Mouse (Mus musculus): ENCODE measurements around the gene Rgs3. TPM values are rescaled to one million over a fixed set of nuclear protein-coding genes. Genes with fewer than 3 reads are reported as not detected.

Gene Rgs3
- polyA plus RNA-seq, 1 experiment: 6.4 TPM

DNA sequence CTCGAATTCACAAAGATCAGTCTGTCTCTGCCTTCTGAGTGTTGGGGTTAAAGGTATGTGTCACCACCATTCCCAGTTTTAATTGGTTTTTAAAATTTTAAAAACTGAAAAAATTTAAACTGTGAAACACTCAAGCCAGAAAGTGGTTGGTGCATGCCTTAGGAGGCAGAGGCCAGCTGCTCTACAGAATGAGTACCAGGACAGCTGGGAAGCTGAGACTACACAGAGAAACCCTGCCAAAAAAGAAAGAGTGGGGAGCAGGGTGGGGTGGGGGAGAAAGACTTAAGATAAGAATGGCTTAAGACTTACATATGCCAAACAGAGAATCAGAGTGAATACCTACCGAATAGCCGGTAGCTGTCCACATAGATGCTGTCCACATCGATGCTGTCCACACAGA lies 73.6 kb downstream of the Rgs3 start:
- H3K9me3 ChIP-seq: no peaks in the 10 kb centered on the region
- H3K36me3 ChIP-seq (replicated peaks; ENCODE audit: low read length): no peaks in the 10 kb centered on the region
- no peak for TF ChIP-seq GATA1 (IDR thresholded peaks at IDR 0.05; ENCODE audit: borderline replicate concordance, low read length)
- TF ChIP-seq FLI1 (IDR thresholded peaks at IDR 0.05; ENCODE audit: low read length): no peak
- H3K27me3 ChIP-seq (replicated peaks): peaks cover 46% of the 10 kb centered on the region
- H3K4me3 ChIP-seq (replicated peaks): no peak overlapping the region
- peaks cover 37% of the 10 kb centered on the region for H3K4me1 ChIP-seq

- Histone ChIP-seq H3K27me3 (replicated peaks) (peaks cover 39% of the 10 kb centered on the region), H3K4me3 (replicated peaks) (no peak overlapping the region), H3K4me1 (peaks cover 39% of the 10 kb centered on the region), H3K36me3 (replicated peaks; ENCODE audit: low read length) (no peaks in the 10 kb centered on the region), H3K9me3 (no peaks in the 10 kb centered on the region)
- TF ChIP-seq GATA1 (IDR thresholded peaks at IDR 0.05; ENCODE audit: borderline replicate concordance, low read length) (no peak), FLI1 (IDR thresholded peaks at IDR 0.05; ENCODE audit: low read length) (no peak)
Observed at GRCm38 (mm10) chr4:62634054-62634591, 74.5 kb downstream of the Rgs3 start.

DNA sequence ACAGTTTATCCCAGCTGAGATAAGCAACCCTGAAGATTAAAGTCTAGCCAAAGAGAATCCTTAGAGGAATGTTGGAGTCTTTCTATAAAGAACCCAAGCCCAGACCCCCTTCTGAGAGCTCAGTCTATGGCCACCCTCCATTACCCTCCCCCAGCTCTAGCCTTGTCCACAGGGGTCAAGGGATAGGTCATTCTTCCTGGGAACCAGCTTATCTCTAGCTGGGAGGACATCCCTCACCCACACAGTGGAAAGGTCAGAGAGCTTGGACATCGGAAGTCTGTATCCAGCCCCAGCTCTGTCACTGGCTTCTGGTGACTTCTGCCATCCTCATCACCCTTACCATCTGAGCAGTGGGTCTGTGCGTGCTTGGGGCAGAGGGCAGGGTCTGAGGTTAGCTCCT lies 75.2 kb downstream of the Rgs3 start:
- Histone ChIP-seq H3K27me3 (replicated peaks) (peaks cover 35% of the 10 kb centered on the region), H3K9me3 (no peaks in the 10 kb centered on the region), H3K36me3 (replicated peaks; ENCODE audit: low read length) (no peaks in the 10 kb centered on the region), H3K4me1 (peaks cover 32% of the 10 kb centered on the region), H3K4me3 (replicated peaks) (no peak overlapping the region)
- TF ChIP-seq GATA1 (IDR thresholded peaks at IDR 0.05; ENCODE audit: borderline replicate concordance, low read length): no peak
- no peak for TF ChIP-seq FLI1 (IDR thresholded peaks at IDR 0.05; ENCODE audit: low read length)

DNA sequence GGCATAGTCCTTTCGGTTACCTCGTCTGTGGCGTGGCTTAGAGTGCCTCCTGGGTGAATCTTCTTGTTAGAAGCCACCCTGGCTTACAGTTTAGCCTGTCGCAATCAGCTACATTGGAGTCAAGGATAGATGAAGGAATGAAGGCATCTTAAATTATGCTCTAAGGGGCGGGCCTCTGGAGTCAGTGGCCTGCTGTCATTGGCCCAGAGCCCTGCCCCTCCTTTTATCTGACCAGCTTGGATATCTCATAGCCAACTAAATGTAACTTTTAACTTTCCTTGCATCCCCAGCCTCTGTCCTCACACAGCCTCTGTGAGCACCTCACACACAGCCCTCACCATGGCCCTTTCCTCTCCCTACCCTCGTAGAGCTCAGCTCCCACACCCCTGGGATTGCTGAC lies 76.4 kb downstream of the Rgs3 start:
- Histone ChIP-seq H3K27me3 (replicated peaks) (peaks cover 30% of the 10 kb centered on the region), H3K4me1 (peaks cover 27% of the 10 kb centered on the region), H3K4me3 (replicated peaks) (no peak overlapping the region), H3K36me3 (replicated peaks; ENCODE audit: low read length) (no peaks in the 10 kb centered on the region), H3K9me3 (no peaks in the 10 kb centered on the region)
- no peak for TF ChIP-seq FLI1 (IDR thresholded peaks at IDR 0.05; ENCODE audit: low read length)
- TF ChIP-seq GATA1 (IDR thresholded peaks at IDR 0.05; ENCODE audit: borderline replicate concordance, low read length): no peak

DNA sequence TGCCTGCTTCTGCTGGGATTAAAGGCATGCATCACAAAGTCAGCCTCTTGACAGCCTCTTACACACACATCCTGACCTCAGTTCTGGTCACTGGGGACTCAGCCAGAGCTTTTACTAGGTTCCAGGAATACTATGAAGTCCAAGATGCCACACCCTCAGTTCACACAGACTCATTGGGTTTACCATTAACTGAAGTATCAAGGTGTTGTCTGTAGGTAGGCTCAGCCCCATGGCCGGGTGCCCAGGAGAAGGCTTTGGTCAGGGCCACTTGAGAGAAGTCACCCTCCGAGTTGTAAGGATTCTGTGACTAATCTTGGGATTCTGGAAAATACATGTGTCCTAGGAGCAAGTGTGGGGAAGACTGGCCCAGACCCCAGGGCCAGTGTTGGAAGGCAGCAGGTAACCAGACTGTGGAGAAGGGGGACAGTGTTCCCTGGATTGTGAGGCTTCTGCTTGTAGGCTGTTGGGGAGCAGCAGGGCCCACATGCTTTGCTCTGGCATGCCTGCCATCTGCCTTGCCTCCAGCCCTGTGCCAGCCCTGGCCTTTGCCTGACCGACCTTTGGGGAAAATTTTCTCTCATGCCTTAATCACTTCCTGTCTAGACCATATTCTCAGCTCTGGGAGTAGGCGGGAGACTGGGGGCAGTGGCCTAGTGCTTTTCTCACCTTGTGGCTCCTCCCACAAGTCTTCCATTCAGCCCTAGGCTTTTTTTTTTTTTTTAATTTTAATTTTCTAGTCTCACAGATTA lies 78.4 kb downstream of the Rgs3 start:
- Histone ChIP-seq H3K9me3 (no peaks in the 10 kb centered on the region), H3K4me1 (peaks cover 30% of the 10 kb centered on the region), H3K4me3 (replicated peaks) (no peak overlapping the region), H3K27me3 (replicated peaks) (peaks cover 39% of the 10 kb centered on the region), H3K36me3 (replicated peaks; ENCODE audit: low read length) (no peaks in the 10 kb centered on the region)
- no peak for TF ChIP-seq GATA1 (IDR thresholded peaks at IDR 0.05; ENCODE audit: borderline replicate concordance, low read length)
- no peak for TF ChIP-seq FLI1 (IDR thresholded peaks at IDR 0.05; ENCODE audit: low read length)

GRCm38 (mm10) chr4:62640496-62641229 lies 81.0 kb downstream of the Rgs3 start:
- Histone ChIP-seq H3K4me3 (replicated peaks) (peak overlapping the region; percentile 20), H3K36me3 (replicated peaks; ENCODE audit: low read length) (no peaks in the 10 kb centered on the region), H3K27me3 (replicated peaks) (peaks cover 47% of the 10 kb centered on the region), H3K9me3 (no peaks in the 10 kb centered on the region), H3K4me1 (peaks cover 19% of the 10 kb centered on the region)
- TF ChIP-seq FLI1 (IDR thresholded peaks at IDR 0.05; ENCODE audit: low read length) (no peak), GATA1 (IDR thresholded peaks at IDR 0.05; ENCODE audit: borderline replicate concordance, low read length) (no peak)

- TF ChIP-seq FLI1 (IDR thresholded peaks at IDR 0.05; ENCODE audit: low read length) (no peak), GATA1 (IDR thresholded peaks at IDR 0.05; ENCODE audit: borderline replicate concordance, low read length) (no peak)
- Histone ChIP-seq H3K27me3 (replicated peaks) (peaks cover 50% of the 10 kb centered on the region), H3K4me1 (peaks cover 19% of the 10 kb centered on the region), H3K36me3 (replicated peaks; ENCODE audit: low read length) (no peaks in the 10 kb centered on the region), H3K9me3 (no peaks in the 10 kb centered on the region), H3K4me3 (replicated peaks) (no peak overlapping the region)
Observed at GRCm38 (mm10) chr4:62641230-62641589, 81.6 kb downstream of the Rgs3 start.

DNA sequence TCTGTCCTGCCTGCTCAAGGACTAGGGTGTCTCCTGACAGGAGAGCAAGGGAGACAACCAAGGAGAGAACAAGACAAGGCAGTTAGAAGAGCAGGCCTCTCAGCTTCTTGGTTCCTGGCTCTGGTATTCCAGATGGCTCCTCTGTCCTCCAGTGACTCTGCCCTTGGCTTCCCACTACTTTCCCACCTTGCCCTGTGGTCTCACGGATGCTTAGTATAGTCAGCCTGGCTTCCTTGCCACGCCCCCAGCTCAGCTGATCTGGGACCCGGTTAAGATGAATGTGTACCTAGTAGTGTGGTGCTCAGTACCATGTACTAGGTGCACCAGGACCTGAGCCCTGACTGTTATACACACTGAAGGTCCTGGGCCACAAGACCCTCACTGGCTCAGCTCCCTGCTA lies 82.0 kb downstream of the Rgs3 start:
- Histone ChIP-seq H3K4me3 (replicated peaks) (no peak overlapping the region), H3K27me3 (replicated peaks) (peaks cover 52% of the 10 kb centered on the region), H3K36me3 (replicated peaks; ENCODE audit: low read length) (no peaks in the 10 kb centered on the region), H3K9me3 (no peaks in the 10 kb centered on the region), H3K4me1 (peaks cover 19% of the 10 kb centered on the region)
- no peak for TF ChIP-seq FLI1 (IDR thresholded peaks at IDR 0.05; ENCODE audit: low read length)

GRCm38 (mm10) chr4:62643401-62643800 lies 83.8 kb downstream of the Rgs3 start:
- no peak for TF ChIP-seq GATA1 (IDR thresholded peaks at IDR 0.05; ENCODE audit: borderline replicate concordance, low read length)
- TF ChIP-seq FLI1 (IDR thresholded peaks at IDR 0.05; ENCODE audit: low read length): no peak
- H3K4me1 ChIP-seq: peaks cover 14% of the 10 kb centered on the region; the same call in 1 of the 2 replicates
- H3K27me3 ChIP-seq (replicated peaks): peaks cover 57% of the 10 kb centered on the region
- H3K9me3 ChIP-seq: no peaks in the 10 kb centered on the region
- H3K36me3 ChIP-seq (replicated peaks; ENCODE audit: low read length): no peaks in the 10 kb centered on the region
- H3K4me3 ChIP-seq (replicated peaks): no peak overlapping the region
